Mouse (Mus musculus): ENCODE results near the gene Pla2g4c. TPM values are rescaled to one million over a fixed set of nuclear protein-coding genes. Genes with fewer than 3 reads are reported as not detected.

Pla2g4c gene
- 0.40 TPM for polyA plus RNA-seq (2015; fragmentation: Illumina TruSeq; extraction: RNeasy Lipid Tissue Mini Kit (QIAGEN cat#74804); ENCODE audit: low read depth, low replicate concordance)

DNA sequence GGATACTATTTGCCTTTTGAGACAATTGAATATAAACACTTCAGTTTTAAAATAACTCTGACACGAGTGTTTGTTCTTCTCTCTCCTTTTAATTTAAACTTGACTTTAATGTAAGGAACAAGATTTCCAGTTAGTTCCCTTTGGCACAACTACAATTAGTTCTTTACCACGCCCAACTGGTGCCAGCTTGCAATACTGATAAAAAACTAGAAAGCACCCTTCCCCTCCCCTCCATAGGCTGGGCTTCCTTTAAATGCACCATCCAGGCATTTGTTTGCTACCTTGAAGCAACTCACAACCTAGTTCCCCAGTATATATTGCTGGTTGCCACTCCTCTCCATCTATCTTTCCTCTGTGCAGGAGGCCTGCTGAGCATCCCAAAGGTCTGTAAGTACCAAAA lies at the start of gene Pla2g4c:
Gene Pla2g4c (plus strand): TSS at position 340 of the 400 bp plus-strand sequence.

DNA sequence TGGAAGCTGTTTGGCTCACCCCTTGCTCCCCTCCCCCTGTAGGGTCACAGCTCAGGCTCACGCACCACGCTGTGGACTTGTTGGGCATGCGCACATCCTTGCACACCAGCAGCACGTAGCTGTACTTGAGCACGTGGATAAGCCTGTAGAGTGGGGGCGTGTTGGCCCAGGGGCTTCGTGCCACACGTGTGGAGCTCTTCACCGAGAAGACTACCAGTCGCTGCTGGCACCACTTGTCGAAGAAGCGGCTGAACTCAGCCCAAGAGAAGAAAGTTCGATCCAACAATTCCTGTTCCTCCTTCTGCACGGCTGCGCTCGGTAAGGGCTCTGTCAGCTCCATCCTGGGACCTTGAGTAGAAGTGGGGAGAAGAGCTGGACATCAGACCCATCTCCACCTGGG lies 47.4 kb upstream of the Pla2g4c start, which contains the start of gene Lig1:
Gene Lig1 (plus strand): TSS at position 203 of the 400 bp plus-strand sequence.

DNA sequence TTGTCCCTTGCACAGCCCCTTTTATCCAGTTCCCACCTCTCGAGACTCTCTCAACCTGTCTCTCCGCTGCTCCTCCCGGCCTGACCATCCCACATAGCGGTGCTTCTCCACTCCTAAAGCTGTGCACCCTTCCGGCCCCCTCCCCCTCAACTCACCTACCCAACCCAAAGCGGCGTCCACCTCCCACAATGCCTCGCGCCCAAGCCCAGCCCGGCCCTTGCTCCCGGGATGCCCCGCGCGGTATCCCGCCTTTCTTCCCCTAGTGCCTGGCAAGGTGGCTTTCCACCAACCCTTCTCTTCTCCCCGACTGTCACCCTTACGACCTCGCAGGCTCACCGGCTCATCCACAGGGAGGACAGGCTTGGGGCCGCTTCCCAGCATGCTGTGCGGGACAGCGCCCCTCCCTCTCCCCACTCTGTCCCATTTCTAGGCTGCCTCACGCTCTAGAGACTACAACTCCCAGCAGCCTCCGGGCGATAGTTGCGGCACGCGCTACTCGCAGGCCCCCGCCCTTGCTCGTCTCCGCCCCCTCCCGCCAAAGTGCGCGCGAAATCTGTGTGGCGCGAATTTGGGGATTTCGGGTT lies 46.1 kb upstream of the Pla2g4c start, which contains the start of gene Zswim9:
Gene Zswim9 (minus strand): TSS at position 414 of the 584 bp plus-strand sequence.

DNA sequence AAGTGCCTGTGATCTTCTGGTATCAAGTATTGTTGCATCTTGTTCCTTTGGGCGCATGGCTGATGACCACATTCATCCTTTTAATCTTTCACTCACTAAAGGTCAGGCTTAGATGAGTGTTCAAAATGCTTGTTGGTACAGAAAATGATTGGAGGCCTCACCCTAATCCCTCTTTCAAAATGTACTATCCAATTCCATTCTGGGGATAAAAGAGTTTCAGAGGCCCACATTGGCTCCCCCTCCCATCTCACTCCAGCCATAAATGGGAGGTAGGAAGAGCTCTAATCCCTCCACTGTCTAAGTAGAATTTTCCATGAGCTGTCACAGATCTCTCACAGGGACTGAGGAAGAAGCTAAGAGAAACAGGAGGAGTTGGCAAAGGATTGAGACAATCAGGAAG lies 73.4 kb downstream of the Pla2g4c start, which contains the start of gene Cabp5:
Gene Cabp5 (plus strand): TSS at position 301 of the 400 bp plus-strand sequence.

Other genes with a start within 250 kb of the Pla2g4c start
- gene Vmn1r85, start 229.5 kb upstream of the Pla2g4c start, polyA plus RNA-seq (2015; fragmentation: Illumina TruSeq; extraction: RNeasy Lipid Tissue Mini Kit (QIAGEN cat#74804); ENCODE audit: low read depth, low replicate concordance) = not detected
- gene Vmn1r86, start 204.7 kb upstream of the Pla2g4c start, polyA plus RNA-seq (2015; fragmentation: Illumina TruSeq; extraction: RNeasy Lipid Tissue Mini Kit (QIAGEN cat#74804); ENCODE audit: low read depth, low replicate concordance) = not detected
- not detected for gene Vmn1r87, start 184.5 kb upstream of the Pla2g4c start, polyA plus RNA-seq (2015; fragmentation: Illumina TruSeq; extraction: RNeasy Lipid Tissue Mini Kit (QIAGEN cat#74804); ENCODE audit: low read depth, low replicate concordance)
- not detected for gene Vmn1r88, start 165.1 kb upstream of the Pla2g4c start, polyA plus RNA-seq (2015; fragmentation: Illumina TruSeq; extraction: RNeasy Lipid Tissue Mini Kit (QIAGEN cat#74804); ENCODE audit: low read depth, low replicate concordance)
- not detected for gene Vmn1r89, start 111.6 kb upstream of the Pla2g4c start, polyA plus RNA-seq (2015; fragmentation: Illumina TruSeq; extraction: RNeasy Lipid Tissue Mini Kit (QIAGEN cat#74804); ENCODE audit: low read depth, low replicate concordance)
- 9.6 TPM for gene Lig1, start 47.4 kb upstream of the Pla2g4c start, polyA plus RNA-seq (2015; fragmentation: Illumina TruSeq; extraction: RNeasy Lipid Tissue Mini Kit (QIAGEN cat#74804); ENCODE audit: low read depth, low replicate concordance)
- gene Zswim9, start 45.9 kb upstream of the Pla2g4c start, polyA plus RNA-seq (2015; fragmentation: Illumina TruSeq; extraction: RNeasy Lipid Tissue Mini Kit (QIAGEN cat#74804); ENCODE audit: low read depth, low replicate concordance) = 10.1 TPM
- gene Cabp5, start 73.5 kb downstream of the Pla2g4c start, polyA plus RNA-seq (2015; fragmentation: Illumina TruSeq; extraction: RNeasy Lipid Tissue Mini Kit (QIAGEN cat#74804); ENCODE audit: low read depth, low replicate concordance) = not detected
- gene Bsph1, start 126.2 kb downstream of the Pla2g4c start, polyA plus RNA-seq (2015; fragmentation: Illumina TruSeq; extraction: RNeasy Lipid Tissue Mini Kit (QIAGEN cat#74804); ENCODE audit: low read depth, low replicate concordance) = not detected
- gene Bsph2, start 246.4 kb downstream of the Pla2g4c start, polyA plus RNA-seq (2015; fragmentation: Illumina TruSeq; extraction: RNeasy Lipid Tissue Mini Kit (QIAGEN cat#74804); ENCODE audit: low read depth, low replicate concordance) = not detected